Mouse (Mus musculus) kidney, adult 2 months (tissue): Measurements from ENCODE around the gene Csrp1. TPM values are rescaled to one million over a fixed set of nuclear protein-coding genes. Genes with fewer than 3 reads are reported as not detected.

Experiments used
- DNase-seq: peaks from one replicate; pipeline ENCODE4 v3.0.0; 2021
- H3K27ac ChIP-seq: fragments of 200-500 bp; 2 replicates; pipeline ENCODE4 v1.5.1; 2012; ENCODE audit warnings: low read depth, low read length, control low read depth, inconsistent platforms; ENCODE audit not compliant: insufficient read depth
- H3K27me3 ChIP-seq: fragments of 200-500 bp; replicated peaks from 2 replicates; pipeline ENCODE4 v1.6.1; 2012; ENCODE audit warnings: mild to moderate bottlenecking, moderate library complexity, low read length, inconsistent platforms; ENCODE audit not compliant: control insufficient read depth, insufficient read depth
- H3K36me3 ChIP-seq: fragments of 200-500 bp; 2 replicates; pipeline ENCODE4 v1.6.1; 2012; ENCODE audit warnings: mild to moderate bottlenecking, moderate library complexity, low read length, inconsistent platforms; ENCODE audit not compliant: control insufficient read depth, insufficient read depth
- H3K4me1 ChIP-seq: fragments of 200-500 bp; 2 replicates; pipeline ENCODE4 v1.6.1; 2011; ENCODE audit warnings: low read length; ENCODE audit not compliant: control insufficient read depth, insufficient read depth
- H3K4me3 ChIP-seq: fragments of 200-500 bp; 2 replicates; pipeline ENCODE4 v1.5.1; 2011; ENCODE audit warnings: mild to moderate bottlenecking, low read depth, low read length, control low read depth; ENCODE audit not compliant: insufficient read depth
- CTCF ChIP-seq: fragments of 200-500 bp; conservative IDR thresholded peaks from 2 replicates; pipeline ENCODE4 v1.5.1; 2011; ENCODE audit warnings: low read depth, mild to moderate bottlenecking, control low read depth, low read length, moderate library complexity, mixed read lengths; ENCODE audit not compliant: insufficient read depth, insufficient read length
- POLR2A ChIP-seq: fragments of 200-500 bp; IDR thresholded peaks from one replicate; pipeline ENCODE4 v1.6.1; 2011; ENCODE audit warnings: low read depth, low read length, control low read depth
- WGBS: fragments of 180-500 bp; shearing (Covaris S2); methylation state at CpG from one replicate; pipeline ENCODE4 v1.1.7; 2018; 5-methylcytosine and 5-hydroxymethylcytosine counted together
- polyA plus RNA-seq: library from polyadenylated mRNA; depleted of rRNA; stranded (reverse); fragments of >200 nt; gene quantifications from 2 replicates; pipeline ENCODE4 v1.2.3, GENCODE M21; 2012

Csrp1 gene
- polyA plus RNA-seq, 1 experiment: 122 TPM

DNA sequence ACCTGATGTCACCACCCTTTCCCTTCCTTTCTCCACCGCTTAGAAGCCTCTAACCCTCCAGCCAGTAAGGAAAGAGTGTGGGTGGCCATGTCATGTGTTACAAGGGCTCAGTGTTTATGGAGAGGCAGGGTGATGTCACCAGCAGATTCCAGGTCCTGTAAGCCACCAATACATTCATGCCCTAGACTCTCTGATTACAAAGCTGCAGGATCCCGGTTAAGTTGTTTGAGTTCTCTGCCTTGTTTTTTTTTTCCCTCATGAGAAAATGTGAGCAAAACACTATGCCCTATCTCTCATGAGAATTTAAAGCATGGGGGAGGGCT, 44.3 kb downstream of the Csrp1 start:
- TF ChIP-seq POLR2A: no peak
- no peak for TF ChIP-seq CTCF
- no peaks in the 10 kb centered on the region for H3K27me3 ChIP-seq
- H3K4me1 ChIP-seq: peaks cover 7% of the 10 kb centered on the region; the same call in 1 of the 2 replicates
- 68% methylated on average over 2 of the region's 2 CpGs for WGBS
- DNase-seq: no peak
- no peak overlapping the region for H3K27ac ChIP-seq
- H3K4me3 ChIP-seq: no peak overlapping the region
- H3K36me3 ChIP-seq: no peaks in the 10 kb centered on the region

DNA sequence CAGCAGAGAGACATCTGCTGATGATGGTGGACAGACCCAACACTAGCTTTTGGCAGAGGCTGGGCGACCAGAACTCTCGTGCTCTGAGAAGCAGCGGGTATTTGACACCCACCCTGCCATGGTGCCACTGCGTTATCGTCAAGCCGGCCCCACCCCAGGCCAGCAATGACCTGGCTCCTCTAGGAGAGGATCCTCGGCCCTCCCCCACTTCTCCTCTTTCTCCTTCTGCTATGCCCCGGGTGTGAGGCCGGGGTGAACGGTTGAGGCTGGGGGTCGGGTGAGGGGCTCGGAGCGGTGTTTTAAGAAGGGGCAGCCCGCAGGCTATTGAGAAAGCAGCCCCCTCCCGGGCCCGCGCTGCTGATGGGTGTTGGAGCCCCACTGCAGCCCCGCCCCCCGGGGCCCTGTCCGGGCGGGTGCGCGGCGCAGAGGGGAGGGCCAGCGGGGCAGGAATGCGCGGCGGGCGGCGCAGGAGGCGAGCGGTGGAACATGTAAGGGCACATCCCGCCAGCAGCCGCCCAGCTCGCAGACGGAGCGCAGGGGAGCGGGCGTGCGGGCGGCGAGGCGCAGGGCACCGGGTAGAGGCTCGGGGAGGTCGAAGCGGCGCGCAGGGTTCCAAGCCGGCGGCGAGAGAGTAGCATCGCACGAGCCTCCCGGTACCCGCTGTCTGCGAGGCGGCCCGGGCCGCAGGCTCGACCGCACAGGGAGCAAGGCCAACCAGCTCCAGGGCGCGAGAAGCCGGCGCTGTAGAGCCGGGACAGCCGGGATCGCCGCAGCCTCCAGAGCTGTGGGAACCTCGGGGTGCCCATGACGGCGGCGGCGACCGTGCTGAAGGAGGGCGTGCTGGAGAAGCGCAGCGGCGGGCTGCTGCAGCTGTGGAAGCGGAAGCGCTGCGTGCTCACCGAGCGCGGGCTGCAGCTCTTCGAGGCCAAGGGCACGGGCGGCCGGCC, 46.1 kb downstream of the Csrp1 start, which contains the start of gene Phlda3:
Gene Phlda3 (plus strand): TSS at position 475 of the 947 bp plus-strand sequence.
- TF ChIP-seq POLR2A (no peak), CTCF (no peak)
- H3K27me3 ChIP-seq: no peaks in the 10 kb centered on the region
- H3K4me3 ChIP-seq: peak within 1 kb of the TSS; percentile 59
- DNase-seq: peak; percentile 72
- 3% methylated on average over 90 of the region's 90 CpGs for WGBS
- H3K36me3 ChIP-seq: no peaks in the 10 kb centered on the region
- H3K4me1 ChIP-seq: peaks cover 7% of the 10 kb centered on the region; the same call in 1 of the 2 replicates
- peak within 1 kb of the TSS; percentile 64 for H3K27ac ChIP-seq

DNA sequence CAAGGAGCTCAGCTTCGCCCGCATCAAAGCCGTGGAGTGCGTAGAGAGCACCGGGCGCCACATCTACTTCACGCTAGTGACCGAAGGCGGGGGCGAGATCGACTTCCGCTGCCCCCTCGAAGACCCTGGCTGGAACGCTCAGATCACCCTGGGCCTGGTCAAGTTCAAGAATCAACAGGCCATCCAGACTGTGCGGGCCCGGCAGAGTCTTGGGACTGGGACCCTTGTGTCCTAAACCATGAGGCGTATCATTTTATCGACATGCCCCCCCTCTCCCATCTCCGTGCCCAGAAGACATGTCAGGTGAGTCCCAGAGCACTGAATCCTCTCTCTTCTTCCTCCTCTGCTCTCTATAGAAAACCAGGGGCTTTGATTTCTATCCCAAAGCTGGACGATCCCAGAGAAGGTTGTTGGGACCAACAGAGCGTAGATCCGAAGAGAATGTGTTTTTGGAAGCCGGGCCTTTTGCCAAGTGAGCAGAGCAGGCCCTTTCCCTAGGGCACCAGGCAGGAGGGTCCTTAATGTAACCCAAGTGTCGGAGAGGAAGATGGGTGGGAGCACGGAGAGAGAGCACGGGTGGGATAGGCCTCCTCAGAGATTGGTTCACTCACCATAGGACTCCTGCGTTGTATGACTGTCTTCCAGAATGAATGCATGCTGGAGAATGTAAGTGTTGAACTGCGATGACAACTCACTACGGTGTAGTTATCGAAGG, 46.9 kb downstream of the Csrp1 start:
- Histone ChIP-seq H3K27ac (peak overlapping the region; percentile 64; the same call in 1 of the 2 replicates), H3K36me3 (no peaks in the 10 kb centered on the region), H3K4me3 (peak overlapping the region; percentile 59), H3K27me3 (no peaks in the 10 kb centered on the region), H3K4me1 (peaks cover 7% of the 10 kb centered on the region; the same call in 1 of the 2 replicates)
- DNase-seq: no peak
- 21% methylated on average over 30 of the region's 30 CpGs for WGBS
- TF ChIP-seq CTCF (no peak), POLR2A (no peak)

DNA sequence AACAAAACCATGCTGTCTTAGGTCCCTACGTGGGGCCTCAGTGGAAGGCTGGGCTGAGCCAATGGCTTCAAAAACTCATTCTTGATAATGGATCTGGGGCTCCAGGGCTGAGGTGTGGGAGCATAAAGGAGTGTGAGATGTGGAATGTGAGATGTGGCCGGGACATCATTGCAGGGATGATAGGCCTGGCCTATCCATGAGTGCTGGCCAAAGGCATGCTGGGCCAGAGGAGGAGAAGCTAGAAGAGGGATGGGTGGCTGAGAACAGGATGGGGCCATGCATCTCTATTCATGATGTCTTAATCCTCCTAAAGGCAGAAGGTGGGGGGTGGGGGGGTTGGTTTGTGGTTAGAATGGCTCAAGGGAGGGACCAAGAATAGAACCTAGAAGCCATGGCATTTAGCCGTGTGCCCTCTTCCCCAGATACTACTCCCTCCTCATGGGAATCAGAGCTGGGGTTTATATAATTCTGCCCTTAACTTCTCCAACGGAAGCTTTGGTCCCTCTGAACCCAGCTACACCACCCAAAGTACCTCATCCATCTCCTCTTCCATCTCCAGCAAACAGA, 47.5 kb downstream of the Csrp1 start:
- Histone ChIP-seq H3K36me3 (no peaks in the 10 kb centered on the region), H3K27me3 (no peaks in the 10 kb centered on the region), H3K4me3 (peak overlapping the region; percentile 59), H3K4me1 (peaks cover 7% of the 10 kb centered on the region; the same call in 1 of the 2 replicates), H3K27ac (no peak overlapping the region)
- WGBS: 70% methylated on average over 4 of the region's 4 CpGs
- DNase-seq: no peak
- TF ChIP-seq POLR2A (no peak), CTCF (no peak)

DNA sequence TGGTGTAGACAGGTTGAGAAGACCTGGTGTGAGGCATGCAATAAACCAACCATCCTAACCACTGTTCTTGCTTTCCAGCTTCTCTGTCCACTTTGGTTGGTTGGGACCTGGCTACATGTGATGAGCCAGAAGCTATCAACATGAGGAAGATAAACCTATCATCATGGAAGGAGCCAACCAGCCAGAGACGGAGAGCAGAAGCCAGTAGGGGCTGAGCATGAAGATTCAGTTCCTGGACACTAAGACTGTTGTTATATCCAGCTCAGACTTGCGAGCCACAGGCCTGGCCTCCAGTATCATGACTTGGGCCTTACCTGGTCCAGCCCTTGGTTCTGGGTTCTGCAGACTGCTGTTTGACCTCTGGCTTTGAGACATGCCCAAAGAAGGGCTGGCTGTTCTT, 48.5 kb downstream of the Csrp1 start:
- DNase-seq: no peak
- no peak overlapping the region for H3K27ac ChIP-seq
- 84% methylated on average over 2 of the region's 2 CpGs for WGBS
- peaks cover 7% of the 10 kb centered on the region; the same call in 1 of the 2 replicates for H3K4me1 ChIP-seq
- H3K36me3 ChIP-seq: no peaks in the 10 kb centered on the region
- H3K4me3 ChIP-seq: no peak overlapping the region
- TF ChIP-seq POLR2A (no peak), CTCF (no peak)
- H3K27me3 ChIP-seq: no peaks in the 10 kb centered on the region

DNA sequence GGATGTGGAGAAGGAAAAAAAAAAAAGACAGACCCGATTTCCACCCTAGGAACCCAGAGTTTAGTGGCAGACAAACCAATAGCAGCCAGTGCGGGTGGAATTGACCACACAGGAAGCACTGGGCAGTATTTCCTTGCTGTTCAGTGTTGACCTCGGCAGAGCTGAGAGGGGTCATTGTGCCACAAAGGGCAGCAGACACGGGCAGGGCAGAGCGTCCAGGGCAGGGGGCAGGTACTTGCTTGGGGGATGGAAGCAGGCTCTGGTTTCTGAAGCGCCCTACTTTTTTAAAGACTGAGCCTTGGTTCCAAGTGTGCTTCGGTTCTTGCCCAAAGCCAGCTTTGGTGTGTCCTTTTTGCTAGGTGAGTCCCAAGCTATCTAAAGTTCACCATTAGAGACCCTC, 50.4 kb downstream of the Csrp1 start:
- Histone ChIP-seq H3K4me1 (peaks cover 7% of the 10 kb centered on the region; the same call in 1 of the 2 replicates), H3K27me3 (no peaks in the 10 kb centered on the region), H3K4me3 (no peak overlapping the region), H3K36me3 (no peaks in the 10 kb centered on the region), H3K27ac (no peak overlapping the region)
- WGBS: 60% methylated on average over 7 of the region's 7 CpGs
- no peak for DNase-seq
- TF ChIP-seq CTCF (no peak), POLR2A (no peak)

DNA sequence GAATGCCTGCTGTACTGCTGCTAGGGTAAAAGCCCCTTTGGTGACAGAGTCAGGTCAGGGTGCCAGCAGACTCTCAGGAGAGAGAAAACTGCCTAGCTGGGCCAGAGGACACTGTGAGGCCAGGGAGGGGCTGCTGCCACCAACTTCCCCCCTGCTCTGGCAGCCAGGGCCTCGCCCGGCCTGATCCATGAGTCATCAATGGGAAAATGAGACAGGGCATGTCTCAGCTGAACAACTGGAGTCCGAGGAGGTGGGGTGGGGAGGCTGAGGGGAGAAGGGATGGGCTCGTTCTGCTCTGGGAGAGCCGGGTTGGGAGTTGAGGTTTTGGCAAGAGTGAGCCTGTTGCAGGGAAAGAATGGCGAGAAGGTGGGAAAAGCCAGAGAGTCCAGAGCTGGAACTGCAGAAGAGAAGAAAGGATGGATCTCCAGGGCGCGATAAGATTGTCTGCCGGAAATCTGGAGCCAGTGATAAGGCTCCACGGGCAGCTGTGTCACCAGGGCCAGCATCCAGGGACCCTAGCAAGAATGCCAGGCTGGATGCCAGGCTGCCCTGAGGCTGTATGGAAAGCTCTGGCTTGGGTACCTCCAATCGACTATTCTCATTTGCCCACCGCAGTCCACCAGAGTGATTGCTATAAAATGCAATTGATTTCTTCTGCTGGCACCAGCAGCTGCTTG, 51.2 kb downstream of the Csrp1 start:
- H3K4me3 ChIP-seq: no peak overlapping the region
- 42% methylated on average over 12 of the region's 12 CpGs for WGBS
- peaks cover 7% of the 10 kb centered on the region; the same call in 1 of the 2 replicates for H3K4me1 ChIP-seq
- H3K27ac ChIP-seq: no peak overlapping the region
- no peak for DNase-seq
- TF ChIP-seq POLR2A: no peak
- TF ChIP-seq CTCF: no peak
- H3K36me3 ChIP-seq: no peaks in the 10 kb centered on the region
- H3K27me3 ChIP-seq: no peaks in the 10 kb centered on the region
